Mouse (Mus musculus) megakaryocyte, embryonic 14.5 days (primary cell): Measurements from ENCODE around the gene Paqr6.

ENCODE experiments used
- FLI1 ChIP-seq: IDR thresholded peaks from 2 replicates; pipeline ENCODE4 v1.6.1; 2012; ENCODE audit warnings: low read length, inconsistent platforms, mixed read lengths
- GATA1 ChIP-seq: IDR thresholded peaks from 3 replicates; pipeline ENCODE4 v1.6.1; 2012; ENCODE audit warnings: mixed read lengths, low read length, inconsistent platforms, borderline replicate concordance

GRCm38 (mm10) chr3:88407529-88407928, 43.1 kb downstream of the Paqr6 start:
- no peak for TF ChIP-seq GATA1
- no peak for TF ChIP-seq FLI1
